Mouse (Mus musculus): ENCODE measurements around the gene Cep170b. TPM values are rescaled to one million over a fixed set of nuclear protein-coding genes. Genes with fewer than 3 reads are reported as not detected.
A peak's percentile ranks its signal among the peaks of the same experiment; 100 is the strongest.

Gene Cep170b
- polyA plus RNA-seq, 1 experiment from 2014 or later: 22.0 TPM

DNA sequence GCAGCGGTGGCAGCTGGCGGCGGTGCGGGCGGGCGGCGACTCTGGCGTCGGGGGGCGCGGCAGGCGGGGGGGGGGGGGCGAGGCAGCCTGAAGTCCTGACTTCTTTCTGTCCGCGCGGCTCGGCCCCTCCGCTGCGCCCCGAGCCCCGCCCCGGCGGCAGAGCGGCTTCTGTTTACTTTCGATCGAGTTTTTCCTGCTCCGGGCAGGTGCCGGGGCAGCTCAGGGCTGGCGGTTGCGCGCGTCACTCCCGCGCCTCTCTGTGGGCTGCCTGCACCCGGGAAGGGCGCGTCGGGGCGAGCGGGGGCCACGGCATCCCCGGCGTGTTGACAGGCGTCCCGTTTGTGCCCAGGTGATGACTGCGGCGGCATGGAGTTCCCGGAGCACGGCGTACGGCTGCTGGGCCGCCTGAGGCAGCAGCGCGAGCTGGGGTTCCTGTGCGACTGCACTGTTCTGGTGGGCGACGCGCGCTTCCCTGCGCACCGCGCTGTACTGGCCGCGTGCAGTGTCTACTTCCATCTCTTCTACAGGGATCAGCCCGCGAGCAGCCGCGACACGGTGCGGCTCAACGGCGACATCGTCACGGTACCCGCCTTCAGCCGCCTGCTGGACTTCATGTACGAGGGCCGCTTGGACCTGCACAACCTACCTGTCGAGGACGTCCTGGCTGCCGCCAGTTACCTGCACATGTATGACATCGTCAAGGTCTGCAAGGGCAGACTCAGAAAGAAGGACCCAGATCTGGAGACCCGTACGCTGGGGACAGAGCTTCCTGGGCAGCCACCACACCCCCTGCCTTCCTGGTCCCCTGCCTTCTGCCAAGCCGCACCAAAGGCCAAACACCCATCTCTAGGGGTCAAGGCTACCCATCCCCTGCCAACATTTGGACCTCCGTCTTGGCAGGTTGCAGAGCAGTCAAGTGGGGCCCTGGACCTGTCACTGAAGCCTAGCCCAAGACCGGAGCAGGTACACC is 40.9 kb upstream of the Cep170b start:
- 4% methylated on average over 72 of the region's 87 CpGs for WGBS
- Histone ChIP-seq H3K4me3 (replicated peaks) (peak overlapping the region; percentile 57), H3K4me1 (replicated peaks) (peaks cover 40% of the 10 kb centered on the region)

DNA sequence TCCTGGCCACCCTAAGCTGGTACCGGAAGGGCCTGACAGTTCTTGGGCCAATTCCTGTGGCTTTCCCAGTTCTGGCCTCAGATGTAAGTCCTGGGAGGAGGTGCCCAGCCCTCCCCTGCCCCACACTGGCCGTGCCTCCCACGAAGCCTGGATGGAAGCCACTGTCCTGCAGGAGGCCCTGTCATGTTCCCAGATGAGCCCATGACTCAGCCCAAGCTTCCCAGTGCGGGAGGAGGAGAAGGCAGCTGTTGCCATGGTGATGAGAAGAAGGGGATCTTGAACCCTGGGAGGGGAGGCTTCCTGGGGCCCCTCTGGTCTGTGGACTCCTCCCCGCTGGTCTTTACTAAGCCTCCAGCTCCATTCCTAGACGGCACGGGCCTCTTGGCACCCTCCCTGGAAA is 36.9 kb upstream of the Cep170b start:
- H3K27me3 ChIP-seq: peaks cover 38% of the 10 kb centered on the region
- no peak for ATAC-seq
- WGBS: 37% methylated on average over 7 of the region's 7 CpGs

More for the DNA sequence above, 40.9 kb upstream of the Cep170b start:
- H3K9ac ChIP-seq (replicated peaks): peak overlapping the region; percentile 66
- H3K27me3 ChIP-seq: peaks cover 46% of the 10 kb centered on the region
- no peaks in the 10 kb centered on the region for H3K36me3 ChIP-seq
- ATAC-seq: peak; percentile 54
- H3K4me2 ChIP-seq (replicated peaks): peak overlapping the region; percentile 93
- H3K9me3 ChIP-seq: no peaks in the 10 kb centered on the region
- no peak overlapping the region for H3K27ac ChIP-seq

DNA sequence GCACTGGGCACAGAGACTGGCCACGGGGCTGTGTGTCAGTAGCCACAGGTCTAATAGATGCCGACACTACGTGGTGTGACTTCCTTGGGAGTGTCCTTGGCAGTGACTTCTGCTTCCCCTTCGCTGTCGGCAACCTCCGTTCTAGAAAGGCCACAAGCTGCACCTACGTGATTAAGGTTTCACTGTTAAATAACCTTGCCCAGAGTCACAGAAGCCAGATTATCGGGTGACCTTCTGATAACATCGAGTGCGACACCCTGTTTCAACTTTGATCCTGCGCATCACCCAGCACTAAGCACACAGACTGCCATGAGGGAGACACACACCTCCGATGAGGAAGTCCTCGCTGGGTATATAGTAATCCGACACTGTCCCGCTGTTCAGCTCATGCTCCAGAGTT is 31.8 kb upstream of the Cep170b start:
- 83% methylated on average over 15 of the region's 15 CpGs for WGBS
- Histone ChIP-seq H3K27me3 (0 out of 2 replicates have a peak, but pooled peaks cover 2% of the 10 kb centered on the region), H3K9me3 (no peaks in the 10 kb centered on the region; the same call in 1 of the 2 replicates), H3K4me1 (replicated peaks) (peaks cover 11% of the 10 kb centered on the region), H3K9ac (replicated peaks) (no peak overlapping the region), H3K36me3 (no peaks in the 10 kb centered on the region), H3K4me3 (replicated peaks) (no peak overlapping the region), H3K4me2 (replicated peaks) (no peak overlapping the region), H3K27ac (no peak overlapping the region)
- no peak for ATAC-seq

More for the DNA sequence above, 36.9 kb upstream of the Cep170b start:
- H3K27ac ChIP-seq: no peak overlapping the region
- H3K4me1 ChIP-seq (replicated peaks): peaks cover 22% of the 10 kb centered on the region
- H3K9me3 ChIP-seq: no peaks in the 10 kb centered on the region; the same call in 1 of the 2 replicates
- H3K9ac ChIP-seq (replicated peaks): no peak overlapping the region
- no peak overlapping the region for H3K4me3 ChIP-seq (replicated peaks)
- H3K36me3 ChIP-seq: no peaks in the 10 kb centered on the region
- no peak overlapping the region for H3K4me2 ChIP-seq (replicated peaks)

- ATAC-seq: peak; percentile 97
- Histone ChIP-seq H3K4me1 (replicated peaks) (peaks cover 18% of the 10 kb centered on the region), H3K4me3 (replicated peaks) (peak overlapping the region; percentile 62), H3K27me3 (0 out of 2 replicates have a peak, but pooled peaks cover 2% of the 10 kb centered on the region), H3K4me2 (replicated peaks) (peak overlapping the region; percentile 73), H3K9ac (replicated peaks) (peak overlapping the region; percentile 90), H3K27ac (peak overlapping the region; percentile 93), H3K36me3 (no peaks in the 10 kb centered on the region), H3K9me3 (no peaks in the 10 kb centered on the region)
- 2% methylated on average over 54 of the region's 54 CpGs for WGBS
Measured at GRCm38 (mm10) chr12:112693185-112694126, 26.8 kb upstream of the Cep170b start.

DNA sequence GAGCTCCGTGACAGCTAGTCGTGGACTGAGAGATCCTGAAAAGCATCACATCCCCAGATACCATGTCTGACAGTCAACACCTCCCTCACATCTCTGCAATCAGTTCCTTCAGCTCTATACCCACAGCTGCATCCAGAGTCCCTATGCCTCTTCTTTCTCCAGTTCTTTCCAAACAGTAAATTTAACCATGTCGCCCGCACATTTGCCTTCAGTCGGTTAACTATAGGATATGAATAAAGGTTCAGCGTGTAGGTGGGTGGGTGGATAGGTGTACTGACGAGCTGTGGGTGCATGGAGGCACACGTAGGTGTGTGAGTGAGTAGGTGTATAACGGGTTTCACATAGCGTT is 26.2 kb upstream of the Cep170b start:
- no peak for ATAC-seq
- Histone ChIP-seq H3K27ac (peak overlapping the region; percentile 93), H3K27me3 (peaks cover 4% of the 10 kb centered on the region; the same call in 1 of the 2 replicates), H3K4me2 (replicated peaks) (peak overlapping the region; percentile 73), H3K36me3 (no peaks in the 10 kb centered on the region), H3K9ac (replicated peaks) (peak overlapping the region; percentile 90), H3K9me3 (no peaks in the 10 kb centered on the region), H3K4me1 (replicated peaks) (peaks cover 18% of the 10 kb centered on the region), H3K4me3 (replicated peaks) (peak overlapping the region; percentile 62)
- 80% methylated on average over 10 of the region's 10 CpGs for WGBS

DNA sequence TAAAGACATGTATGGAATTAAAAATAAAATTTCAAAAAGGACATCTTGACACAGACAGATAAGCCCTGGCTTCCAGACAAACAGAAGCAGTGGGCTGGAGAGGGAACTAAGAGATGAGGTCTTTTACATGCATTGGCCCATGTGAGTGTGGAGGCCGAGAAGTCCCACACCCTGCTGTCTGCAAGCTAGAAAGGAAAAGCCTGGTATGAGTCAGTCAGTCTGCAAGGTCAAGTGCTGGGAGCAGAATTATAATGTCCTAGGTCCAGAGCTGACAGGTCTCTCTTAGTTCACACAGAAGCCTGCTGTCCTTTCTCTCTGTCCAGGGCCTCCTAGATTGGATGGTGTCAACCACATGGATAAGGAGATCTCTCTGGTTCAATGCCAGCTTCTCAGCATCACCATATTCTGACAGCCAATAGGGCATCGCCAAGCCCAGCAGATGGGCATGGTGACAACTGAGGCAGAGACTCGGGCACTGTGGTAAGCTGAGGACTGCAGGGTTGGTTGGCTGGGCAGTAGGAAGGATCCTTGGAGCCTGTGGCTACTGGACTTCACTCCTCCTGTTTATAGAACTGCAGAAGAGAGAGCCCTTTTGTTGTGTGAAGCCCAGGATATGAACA is 23.3 kb upstream of the Cep170b start:
- Histone ChIP-seq H3K9me3 (no peaks in the 10 kb centered on the region), H3K9ac (replicated peaks) (no peak overlapping the region), H3K36me3 (no peaks in the 10 kb centered on the region), H3K4me2 (replicated peaks) (no peak overlapping the region), H3K27me3 (peaks cover 20% of the 10 kb centered on the region), H3K4me3 (replicated peaks) (no peak overlapping the region), H3K27ac (no peak overlapping the region), H3K4me1 (replicated peaks) (peaks cover 25% of the 10 kb centered on the region)
- WGBS: 85% methylated on average over 3 of the region's 3 CpGs
- ATAC-seq: no peak

DNA sequence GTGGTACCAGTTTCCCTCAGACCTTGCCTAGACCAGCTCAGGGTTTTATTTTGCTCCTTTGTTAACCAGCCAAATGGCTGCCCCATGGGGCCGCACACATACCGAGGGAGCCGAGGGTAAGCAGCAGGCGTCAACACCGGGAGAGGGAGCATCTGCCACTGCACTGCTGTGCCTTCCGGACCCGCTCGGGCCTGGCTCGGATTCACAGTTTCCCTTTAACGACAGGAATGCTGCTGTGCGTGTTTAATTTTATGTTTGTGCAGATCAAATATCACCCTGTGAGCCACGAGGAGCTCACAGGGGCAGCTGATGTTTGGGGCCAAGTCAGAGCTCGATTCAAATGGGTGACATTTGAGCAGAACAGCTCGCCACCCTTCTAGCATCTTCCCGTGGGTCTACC is 19.7 kb upstream of the Cep170b start:
- Histone ChIP-seq H3K9me3 (no peaks in the 10 kb centered on the region), H3K36me3 (no peaks in the 10 kb centered on the region), H3K4me1 (replicated peaks) (peaks cover 6% of the 10 kb centered on the region), H3K27ac (no peak overlapping the region), H3K9ac (replicated peaks) (peak overlapping the region; percentile 3; the same call in 1 of the 2 replicates), H3K27me3 (peaks cover 27% of the 10 kb centered on the region), H3K4me3 (replicated peaks) (no peak overlapping the region), H3K4me2 (replicated peaks) (no peak overlapping the region)
- 15% methylated on average over 15 of the region's 15 CpGs for WGBS
- ATAC-seq: 0 out of 2 replicates have a peak, but pooled peaks have one; percentile 69

GRCm38 (mm10) chr12:112702374-112703320 is 17.6 kb upstream of the Cep170b start:
- Histone ChIP-seq H3K27ac (no peak overlapping the region), H3K27me3 (peaks cover 38% of the 10 kb centered on the region), H3K4me3 (replicated peaks) (no peak overlapping the region), H3K36me3 (no peaks in the 10 kb centered on the region), H3K9me3 (no peaks in the 10 kb centered on the region), H3K4me2 (replicated peaks) (no peak overlapping the region), H3K9ac (replicated peaks) (no peak overlapping the region), H3K4me1 (replicated peaks) (peaks cover 17% of the 10 kb centered on the region)
- no peak for ATAC-seq
- 76% methylated on average over 6 of the region's 6 CpGs for whole genome bisulfite sequencing

GRCm38 (mm10) chr12:112706704-112707572 is 13.3 kb upstream of the Cep170b start:
- no peaks in the 10 kb centered on the region for H3K9me3 ChIP-seq
- H3K27me3 ChIP-seq: peaks cover 33% of the 10 kb centered on the region
- H3K4me3 ChIP-seq (replicated peaks): no peak overlapping the region
- ATAC-seq: peak; percentile 86
- peak overlapping the region; percentile 19 for H3K4me2 ChIP-seq (replicated peaks)
- H3K36me3 ChIP-seq: no peaks in the 10 kb centered on the region
- peaks cover 11% of the 10 kb centered on the region for H3K4me1 ChIP-seq (replicated peaks)
- no peak overlapping the region for H3K27ac ChIP-seq
- WGBS: 14% methylated on average over 32 of the region's 32 CpGs
- H3K9ac ChIP-seq (replicated peaks): no peak overlapping the region; the same call in 1 of the 2 replicates

GRCm38 (mm10) chr12:112707573-112707869 is 12.7 kb upstream of the Cep170b start:
- Histone ChIP-seq H3K4me3 (replicated peaks) (no peak overlapping the region), H3K27me3 (peaks cover 27% of the 10 kb centered on the region), H3K4me1 (replicated peaks) (peaks cover 11% of the 10 kb centered on the region), H3K36me3 (no peaks in the 10 kb centered on the region), H3K9ac (replicated peaks) (no peak overlapping the region; the same call in 1 of the 2 replicates), H3K27ac (no peak overlapping the region), H3K9me3 (no peaks in the 10 kb centered on the region), H3K4me2 (replicated peaks) (peak overlapping the region; percentile 19)
- WGBS: 26% methylated on average over 8 of the region's 8 CpGs
- ATAC-seq: peak; percentile 21; the same call in 1 of the 2 replicates
